Mouse (Mus musculus): Measurements from ENCODE around the gene Otol1. TPM values are rescaled to one million over a fixed set of nuclear protein-coding genes. Genes with fewer than 3 reads are reported as not detected.

The Otol1 gene
- total and polyA plus RNA-seq, 3 experiments = 0.08 TPM; not detected in 2

DNA sequence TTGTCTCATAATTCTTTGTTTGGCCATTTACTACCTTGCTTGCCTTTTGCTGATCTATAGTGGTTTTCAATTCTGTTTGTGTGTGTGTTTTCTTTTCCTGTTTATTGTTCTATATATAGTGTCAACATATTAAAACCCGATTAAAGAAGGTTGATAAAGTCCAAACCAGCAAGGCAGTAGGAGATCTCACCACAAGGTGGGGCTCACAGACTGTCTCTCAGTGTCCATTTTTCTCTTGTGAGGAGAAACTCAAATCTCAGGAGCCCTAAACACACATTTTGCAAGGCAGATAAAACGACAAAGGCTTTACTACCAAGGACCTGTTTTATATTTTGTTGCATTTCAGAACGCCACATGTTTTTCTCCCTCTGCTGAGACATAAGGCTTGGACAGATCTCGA, 28.2 kb downstream of the Otol1 start:
- Histone ChIP-seq H3K36me3 (replicated peaks in 1 of 2; ENCODE audit: control insufficient read depth in 1 of 2, insufficient read depth in 1 of 2, low read length in 1 of 2) (no peaks in the 10 kb centered on the region), H3K9me3 (replicated peaks; ENCODE audit: low read length) (no peaks in the 10 kb centered on the region), H3K4me2 (ENCODE audit: insufficient read depth, low read depth, poor library complexity, severe bottlenecking) (no peak overlapping the region), H3K9ac (ENCODE audit: insufficient read depth, low read depth) (no peak overlapping the region), H3K4me1 (ENCODE audit: control insufficient read depth in 1 of 2, insufficient read depth in 2 of 2) (no peaks in the 10 kb centered on the region), H3K27ac (ENCODE audit: insufficient read depth, low read depth) (no peak overlapping the region), H3K4me3 (replicated peaks in 1 of 3; ENCODE audit: low read depth in 2 of 3, low read length in 2 of 3, poor library complexity in 1 of 3) (no peak overlapping the region), H3K79me2 (replicated peaks; ENCODE audit: control insufficient read depth, extremely low read depth, insufficient read depth, poor library complexity, severe bottlenecking) (no peaks in the 10 kb centered on the region), H3K27me3 (replicated peaks) (no peaks in the 10 kb centered on the region)
- in situ Hi-C loops (cut with MboI; ENCODE audit: low pct_ligation_motif_present, low pct_unique_long_range_greater_than_20kb, low sequenced_read_pairs) (no loop called here), dilution Hi-C loops (cut with MboI; ENCODE audit: extremely low pct_ligation_motif_present, extremely low pct_unique_long_range_greater_than_20kb, low sequenced_read_pairs) (no loop called here)
- no peak for TF ChIP-seq SIN3A (IDR thresholded peaks at IDR 0.05; ENCODE audit: low read length)
- TF ChIP-seq RCOR1 (conservative IDR thresholded peaks at IDR 0.05; ENCODE audit: low read depth, low read length) = no peak
- TF ChIP-seq ZC3H11A (IDR thresholded peaks at IDR 0.05; ENCODE audit: low read depth, low read length) = no peak
- no peak for TF ChIP-seq HCFC1 (IDR thresholded peaks at IDR 0.05; ENCODE audit: low read depth, low read length)
- TF ChIP-seq POLR2AphosphoS2 (IDR thresholded peaks at IDR 0.05; ENCODE audit: low read depth, low read length) = no peak
- TF ChIP-seq RAD21 (IDR thresholded peaks at IDR 0.05; ENCODE audit: low read depth, low read length) = peak; percentile 67
- no peak for TF ChIP-seq TBP (conservative IDR thresholded peaks at IDR 0.05; ENCODE audit: low read depth, low read length)
- TF ChIP-seq NRF1 (IDR thresholded peaks at IDR 0.05; ENCODE audit: low read depth, low read length) = no peak
- TF ChIP-seq SMC3 (IDR thresholded peaks at IDR 0.05; ENCODE audit: low read depth, low read length) = peak; percentile 48
- TF ChIP-seq MAX (IDR thresholded peaks at IDR 0.05; ENCODE audit: low read length) = no peak
- TF ChIP-seq NELFE (IDR thresholded peaks at IDR 0.05; ENCODE audit: low read depth, low read length) = no peak
- TF ChIP-seq MAFK (IDR thresholded peaks at IDR 0.05; ENCODE audit: insufficient replicate concordance, low read length) = no peak
- TF ChIP-seq CHD1 (IDR thresholded peaks at IDR 0.05; ENCODE audit: low read depth, low read length) = no peak
- TF ChIP-seq TCF12 (IDR thresholded peaks at IDR 0.05; ENCODE audit: low read depth, low read length) = no peak
- TF ChIP-seq ELF1 (IDR thresholded peaks at IDR 0.05; ENCODE audit: low read depth, low read length) = no peak
- TF ChIP-seq KAT2A (IDR thresholded peaks at IDR 0.05; ENCODE audit: insufficient replicate concordance, low read length) = no peak
- TF ChIP-seq MEF2A (IDR thresholded peaks at IDR 0.05; ENCODE audit: borderline replicate concordance, low read depth, low read length) = no peak
- no peak for TF ChIP-seq BHLHE40 (IDR thresholded peaks at IDR 0.05; ENCODE audit: low read depth, low read length)
- TF ChIP-seq JUND (conservative IDR thresholded peaks at IDR 0.05; ENCODE audit: low read depth, low read length) = no peak
- no peak for TF ChIP-seq CHD2 (IDR thresholded peaks at IDR 0.05; ENCODE audit: low read length)
- TF ChIP-seq CTCF (conservative IDR thresholded peaks at IDR 0.05 in 1 of 2, IDR thresholded peaks at IDR 0.05 in 1 of 2; ENCODE audit: low read depth in 2 of 2, low read length in 2 of 2) = peak; percentile 38 to 69; a peak in 3 of 4 replicates
- no peak for TF ChIP-seq ZKSCAN1 (IDR thresholded peaks at IDR 0.05; ENCODE audit: borderline replicate concordance, low read depth, low read length)
- TF ChIP-seq MYC (IDR thresholded peaks at IDR 0.05; ENCODE audit: low read depth, low read length) = no peak
- TF ChIP-seq POLR2A (IDR thresholded peaks at IDR 0.05; ENCODE audit: low read depth, low read length) = no peak
- TF ChIP-seq GABPA (IDR thresholded peaks at IDR 0.05; ENCODE audit: insufficient replicate concordance, low read depth, low read length) = no peak
- TF ChIP-seq USF2 (conservative IDR thresholded peaks at IDR 0.05; ENCODE audit: low read depth, low read length) = no peak
- DNase-seq (ENCODE audit: extremely low read depth) = peak; percentile 24

Other genes starting within 250 kb of the Otol1 start
- gene Sptssb, start 147.7 kb upstream of the Otol1 start, total RNA-seq (2012; rRNA removed) = not detected in 2 replicates
- not detected in 2 replicates for gene Sptssb, start 147.7 kb upstream of the Otol1 start, total RNA-seq (2014; rRNA removed)
- gene Sptssb, start 147.7 kb upstream of the Otol1 start, polyA plus RNA-seq (2012; ENCODE audit: insufficient read length, low read depth) = not detected in 2 replicates

All from CH12.LX (cell line).